Mouse (Mus musculus) lung, adult 18-20 months (tissue): Measurements from ENCODE around the gene Spem1.
"Not testable (repeated sequence)": the region's sequence is repeated elsewhere in the genome, so short reads cannot be mapped to it uniquely, and the experiment has no call there.

Source experiments
- DNase-seq, 2 experiments: peaks; one replicate each; pipeline ENCODE4 v3.0.0; 2022; ENCODE audit warnings: mixed read lengths in 2 of 2

The Spem1 gene

GRCm38 (mm10) chr11:69822080-69822479, at the start of gene Spem1:
Gene Spem1, minus strand, starts transcription at chr11:69822180.
- DNase-seq, result no peak

GRCm38 (mm10) chr11:69870289-69871069, 48.5 kb upstream of the Spem1 start:
- no peak for DNase-seq

- peak; percentile 49 to 61 for DNase-seq
Measured at GRCm38 (mm10) chr11:69867335-69867734, 45.4 kb upstream of the Spem1 start.

GRCm38 (mm10) chr11:69865561-69865960, 43.6 kb upstream of the Spem1 start:
- DNase-seq, result no peak

GRCm38 (mm10) chr11:69864138-69864860, 42.3 kb upstream of the Spem1 start:
- DNase-seq, result no peak

GRCm38 (mm10) chr11:69863729-69864128, 41.7 kb upstream of the Spem1 start:
- not testable (repeated sequence) for DNase-seq

GRCm38 (mm10) chr11:69858113-69858998, 36.4 kb upstream of the Spem1 start, which contains the start of gene Tnk1:
Gene Tnk1, minus strand, starts transcription at chr11:69858730.
- DNase-seq, result peak; percentile 82 to 88

GRCm38 (mm10) chr11:69855347-69855746, 33.4 kb upstream of the Spem1 start:
- peak in 1 of 2 experiments; percentile 46 for DNase-seq

GRCm38 (mm10) chr11:69854680-69855079, 32.7 kb upstream of the Spem1 start:
- DNase-seq, result no peak

GRCm38 (mm10) chr11:69853994-69854393, 32.0 kb upstream of the Spem1 start:
- no peak for DNase-seq

GRCm38 (mm10) chr11:69850754-69851153, 28.8 kb upstream of the Spem1 start:
- no peak for DNase-seq

- no peak for DNase-seq
Measured at GRCm38 (mm10) chr11:69849884-69850283, 27.9 kb upstream of the Spem1 start.

- no peak for DNase-seq
Measured at GRCm38 (mm10) chr11:69849128-69849527, 27.1 kb upstream of the Spem1 start.

- DNase-seq, result no peak
Measured at GRCm38 (mm10) chr11:69848021-69848420, 26.0 kb upstream of the Spem1 start.

- DNase-seq, result peak; percentile 46 to 53
Measured at GRCm38 (mm10) chr11:69846738-69847688, 25.0 kb upstream of the Spem1 start.

GRCm38 (mm10) chr11:69846198-69846680, 24.3 kb upstream of the Spem1 start, which contains the start of gene Plscr3:
Gene Plscr3, plus strand, starts transcription at chr11:69846376.
- peak; percentile 91 to 92 for DNase-seq

GRCm38 (mm10) chr11:69838714-69839104, 16.7 kb upstream of the Spem1 start:
- peak; percentile 27 to 48 for DNase-seq

GRCm38 (mm10) chr11:69837952-69838713, 16.2 kb upstream of the Spem1 start, which contains the start of gene Tmem256:
Gene Tmem256, plus strand, starts transcription at chr11:69838514.
- DNase-seq, result peak; percentile 97 to 98

- DNase-seq, result no peak
Measured at GRCm38 (mm10) chr11:69837604-69837951, 15.6 kb upstream of the Spem1 start, which contains the start of gene Nlgn2. Gene Nlgn2, minus strand, starts transcription at chr11:69837784.
